Mouse (Mus musculus) midbrain, postnatal 0 days (tissue): ENCODE measurements around the gene Olig1. TPM values are rescaled to one million over a fixed set of nuclear protein-coding genes. Genes with fewer than 3 reads are reported as not detected.

Source experiments
- ATAC-seq: fragments of 200-750 bp; cut with Nextera tagmentation; 2 replicates; pipeline ENCODE4 v1.8.0; 2017; ENCODE audit warnings: moderate number of reproducible peaks, mild to moderate bottlenecking, moderate TSS enrichment, moderate library complexity; ENCODE audit not compliant: low FRiP score
- DNase-seq: peaks from one replicate; pipeline ENCODE4 v3.0.0-alpha.2; 2015; ENCODE audit warnings: low spot score
- H3K27ac ChIP-seq: fragments of 300-500 bp; sonication (generic); 2 replicates; pipeline ENCODE4 v1.5.1; 2014; ENCODE audit warnings: low read depth, mild to moderate bottlenecking, low read length, mixed read lengths
- H3K27me3 ChIP-seq: fragments of 300-500 bp; sonication (generic); 2 replicates; pipeline ENCODE4 v1.6.1; 2014; ENCODE audit warnings: low read length, control low read depth, mixed read lengths; ENCODE audit not compliant: insufficient read depth
- H3K36me3 ChIP-seq: fragments of 300-500 bp; sonication (generic); 2 replicates; pipeline ENCODE4 v1.6.1; 2014; ENCODE audit warnings: low read length, control low read depth, mixed read lengths; ENCODE audit not compliant: insufficient read depth
- H3K4me1 ChIP-seq: fragments of 300-500 bp; sonication (generic); 2 replicates; pipeline ENCODE4 v1.6.1; 2014; ENCODE audit warnings: mild to moderate bottlenecking, control low read depth, antibody characterized with exemption, low read length, mixed read lengths; ENCODE audit not compliant: insufficient read depth
- H3K4me2 ChIP-seq: fragments of 300-500 bp; sonication (generic); 2 replicates; pipeline ENCODE4 v1.6.1; 2014; ENCODE audit warnings: low read depth, mild to moderate bottlenecking, low read length, mixed read lengths; ENCODE audit not compliant: poor library complexity, severe bottlenecking
- H3K4me3 ChIP-seq: fragments of 300-500 bp; sonication (generic); 2 replicates; pipeline ENCODE4 v1.5.1; 2014; ENCODE audit warnings: low read depth, mild to moderate bottlenecking, low read length, moderate library complexity
- H3K9ac ChIP-seq: fragments of 300-500 bp; sonication (generic); replicated peaks from 2 replicates; pipeline ENCODE4 v1.6.1; 2014; ENCODE audit warnings: mild to moderate bottlenecking, low read length, moderate library complexity, mixed read lengths; ENCODE audit not compliant: poor library complexity, severe bottlenecking
- H3K9me3 ChIP-seq: fragments of 300-500 bp; sonication (generic); 2 replicates; pipeline ENCODE4 v1.6.1; 2016; ENCODE audit warnings: low read length, control low read depth
- CTCF ChIP-seq: IDR thresholded peaks from 2 replicates; pipeline ENCODE4 v1.5.1; 2016; ENCODE audit warnings: antibody characterized with exemption, mild to moderate bottlenecking
- WGBS: fragments of 180-500 bp; shearing (Covaris S2); extraction: QIAGEN DNeasy Blood & Tissue Kit; methylation state at CpG from one replicate; pipeline ENCODE4 v1.1.7; 2014; 5-methylcytosine and 5-hydroxymethylcytosine counted together
- polyA plus RNA-seq: library from polyadenylated mRNA; unstranded; fragments of >200 nt; fragmentation: Nextera tagmentation; extraction: Ambion mirVana; gene quantifications from 2 replicates; pipeline ENCODE4 v1.2.1, GENCODE M21; 2015
- total RNA-seq: library from RNA; depleted of rRNA; stranded (reverse); fragments of >200 nt; gene quantifications from 2 replicates; pipeline ENCODE4 v1.2.3, GENCODE M21; 2014

Olig1 gene
- total and polyA plus RNA-seq, 2 experiments from 2014 or later, result 167 to 196 TPM

DNA sequence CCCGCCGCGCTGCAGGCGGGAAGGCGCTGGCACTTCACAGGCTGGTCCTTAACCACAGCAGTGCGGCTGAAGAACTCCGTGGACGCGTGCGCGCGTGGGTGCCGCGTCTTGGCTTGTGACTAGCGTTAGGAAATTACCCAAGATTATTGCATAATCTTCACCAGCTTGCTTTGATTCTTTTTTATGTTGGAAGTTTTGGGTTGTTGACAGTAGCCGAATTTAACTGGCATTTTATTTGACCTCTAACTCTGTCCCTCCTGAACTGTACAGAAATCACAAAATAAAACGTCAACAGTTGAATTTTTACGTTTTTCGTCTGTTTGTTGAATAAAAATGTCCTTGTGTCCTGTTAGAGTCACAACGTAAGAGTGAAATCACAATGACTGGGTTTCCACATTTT, 2.1 kb downstream of the Olig1 start:
- peaks cover 86% of the 10 kb centered on the region for H3K27me3 ChIP-seq
- H3K4me1 ChIP-seq, result peaks cover 4% of the 10 kb centered on the region; the same call in 1 of the 2 replicates
- H3K4me2 ChIP-seq, result peak overlapping the region; percentile 86; the same call in 1 of the 2 replicates
- no peaks in the 10 kb centered on the region for H3K9me3 ChIP-seq
- TF ChIP-seq CTCF, result no peak
- peak overlapping the region; percentile 49 for H3K4me3 ChIP-seq
- WGBS, result 3% methylated on average over 20 of the region's 20 CpGs
- ATAC-seq (no peak), DNase-seq (no peak)
- no peak overlapping the region for H3K27ac ChIP-seq
- H3K9ac ChIP-seq, result 0 out of 2 replicates have a peak overlapping the region, but pooled peaks have one; percentile 36
- H3K36me3 ChIP-seq, result no peaks in the 10 kb centered on the region

DNA sequence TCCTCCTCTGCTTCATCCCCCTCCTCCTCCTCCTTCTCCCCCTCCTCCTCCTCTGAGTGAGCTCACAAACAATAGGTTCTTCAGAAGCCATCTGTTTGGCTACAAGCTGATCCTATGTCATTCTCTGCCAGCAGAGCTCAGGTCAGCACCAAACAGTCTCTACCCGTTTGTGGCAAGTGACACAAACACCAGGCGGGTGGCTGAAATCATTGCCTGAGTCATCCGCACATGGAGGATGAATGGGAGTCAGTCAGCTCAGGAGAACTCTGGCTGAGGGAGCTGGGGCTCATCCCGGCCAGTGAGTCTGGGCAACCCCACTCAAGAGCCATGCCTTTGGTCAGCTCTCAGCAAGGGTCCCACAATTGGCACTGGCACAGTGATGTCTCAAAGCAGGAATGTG, 10.9 kb downstream of the Olig1 start:
- TF ChIP-seq CTCF, result no peak
- Histone ChIP-seq H3K4me3 (no peak overlapping the region), H3K9ac (no peak overlapping the region), H3K9me3 (no peaks in the 10 kb centered on the region), H3K4me2 (no peak overlapping the region), H3K36me3 (no peaks in the 10 kb centered on the region), H3K27me3 (peaks cover 14% of the 10 kb centered on the region), H3K4me1 (no peaks in the 10 kb centered on the region), H3K27ac (no peak overlapping the region)
- no peak for DNase-seq
- 64% methylated on average over 4 of the region's 4 CpGs for WGBS
- ATAC-seq, result no peak

DNA sequence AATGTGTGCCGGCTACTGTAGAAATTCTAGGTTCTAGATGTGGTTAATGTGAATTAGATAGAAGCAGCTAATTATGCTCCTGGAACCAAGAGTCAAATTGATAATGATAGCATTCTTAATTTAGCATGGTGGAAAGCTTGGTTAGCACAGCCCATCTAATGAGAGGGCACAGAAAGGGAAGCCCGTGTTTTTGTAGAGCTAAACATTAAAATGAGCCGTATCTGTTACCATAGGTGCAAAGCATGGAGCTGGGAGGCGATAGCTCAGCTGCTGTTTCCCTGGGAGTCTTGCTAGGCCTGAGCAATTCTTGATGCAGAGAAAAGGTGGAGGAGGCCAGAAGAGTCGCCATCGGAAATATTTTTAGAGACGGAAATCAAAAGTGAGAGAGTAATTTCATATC, 22.5 kb downstream of the Olig1 start:
- no peak overlapping the region for H3K4me3 ChIP-seq
- no peaks in the 10 kb centered on the region for H3K27me3 ChIP-seq
- no peaks in the 10 kb centered on the region for H3K36me3 ChIP-seq
- no peak overlapping the region for H3K9ac ChIP-seq
- ATAC-seq, result no peak
- H3K9me3 ChIP-seq, result no peaks in the 10 kb centered on the region
- no peak for TF ChIP-seq CTCF
- DNase-seq, result no peak
- no peak overlapping the region for H3K4me2 ChIP-seq
- no peaks in the 10 kb centered on the region for H3K4me1 ChIP-seq
- WGBS, result 51% methylated on average over 7 of the region's 7 CpGs
- H3K27ac ChIP-seq, result no peak overlapping the region

- Histone ChIP-seq H3K4me2 (no peak overlapping the region), H3K9ac (no peak overlapping the region), H3K27me3 (no peaks in the 10 kb centered on the region), H3K4me3 (no peak overlapping the region), H3K9me3 (no peaks in the 10 kb centered on the region), H3K27ac (no peak overlapping the region), H3K36me3 (no peaks in the 10 kb centered on the region), H3K4me1 (no peaks in the 10 kb centered on the region)
- no peak for TF ChIP-seq CTCF
- no peak for DNase-seq
- 38% methylated on average over 11 of the region's 11 CpGs for WGBS
- ATAC-seq, result no peak
Observed at GRCm38 (mm10) chr16:91292719-91293333, 23.3 kb downstream of the Olig1 start.

GRCm38 (mm10) chr16:91297726-91298125, 28.2 kb downstream of the Olig1 start:
- Histone ChIP-seq H3K4me2 (no peak overlapping the region), H3K36me3 (no peaks in the 10 kb centered on the region), H3K9me3 (no peaks in the 10 kb centered on the region), H3K4me1 (no peaks in the 10 kb centered on the region; the same call in 1 of the 2 replicates), H3K4me3 (no peak overlapping the region), H3K9ac (no peak overlapping the region), H3K27me3 (peaks cover 25% of the 10 kb centered on the region), H3K27ac (no peak overlapping the region)
- DNase-seq (no peak), ATAC-seq (no peak)
- WGBS, result 45% methylated on average over 4 of the region's 4 CpGs
- no peak for TF ChIP-seq CTCF

DNA sequence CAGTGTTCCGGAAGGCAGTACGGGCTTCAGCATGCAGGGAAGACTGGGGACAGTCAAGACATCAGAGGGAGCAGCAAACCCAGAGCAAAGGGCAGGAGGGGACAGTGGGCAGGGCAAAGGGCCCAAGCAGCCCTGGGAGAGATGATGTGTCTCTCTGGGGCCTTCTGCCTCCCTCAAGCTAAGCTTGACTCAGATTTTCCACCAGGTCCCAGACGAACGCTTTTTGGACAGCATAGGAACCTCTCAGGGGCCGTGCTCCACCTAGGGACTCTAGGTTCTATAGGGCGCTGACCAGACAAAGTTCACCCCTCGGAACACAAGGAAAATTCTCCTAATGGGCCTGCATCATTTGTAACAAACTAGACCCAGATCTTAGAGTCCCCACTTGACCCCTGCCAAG, 29.8 kb downstream of the Olig1 start:
- TF ChIP-seq CTCF, result no peak
- Histone ChIP-seq H3K4me1 (no peaks in the 10 kb centered on the region; the same call in 1 of the 2 replicates), H3K4me2 (no peak overlapping the region), H3K27me3 (peaks cover 39% of the 10 kb centered on the region), H3K4me3 (no peak overlapping the region), H3K9ac (no peak overlapping the region), H3K27ac (no peak overlapping the region), H3K36me3 (no peaks in the 10 kb centered on the region), H3K9me3 (no peaks in the 10 kb centered on the region)
- WGBS, result 95% methylated on average over 7 of the region's 7 CpGs
- DNase-seq (no peak), ATAC-seq (no peak)
